Mouse (Mus musculus): ENCODE data around the gene Trim9. TPM values are rescaled to one million over a fixed set of nuclear protein-coding genes. Genes with fewer than 3 reads are reported as not detected.

The Trim9 gene
- total and polyA plus RNA-seq, 2 experiments from 2014 or later = 120 to 234 TPM

DNA sequence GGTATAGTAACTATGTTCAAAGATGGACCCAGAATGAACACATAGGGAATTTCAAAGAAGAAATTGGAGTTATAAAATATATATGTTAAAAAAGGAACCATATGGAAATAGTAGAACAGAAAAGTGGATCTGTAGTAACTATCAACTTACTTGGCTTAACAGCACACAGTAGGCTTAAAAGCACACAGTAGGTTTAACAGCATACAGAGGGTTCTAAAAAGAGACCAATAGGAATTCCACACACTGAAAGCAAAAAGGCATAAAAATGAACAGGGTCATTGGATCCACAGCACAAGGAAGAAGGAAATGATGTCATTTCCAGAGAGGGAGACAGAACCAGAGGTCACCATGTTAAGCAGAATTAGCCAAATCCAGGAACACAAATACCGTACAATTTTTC lies 24.6 kb downstream of the Trim9 start:
- Histone ChIP-seq H3K9me3 (ENCODE audit: low read length) (no peaks in the 10 kb centered on the region), H3K9ac (replicated peaks; ENCODE audit: low read length, poor library complexity, severe bottlenecking) (no peak overlapping the region), H3K4me3 (ENCODE audit: low read depth, low read length) (no peak overlapping the region), H3K27ac (ENCODE audit: low read depth, low read length) (no peak overlapping the region), H3K4me1 (ENCODE audit: insufficient read depth, low read length) (peaks cover 7% of the 10 kb centered on the region; the same call in 1 of the 2 replicates), H3K27me3 (ENCODE audit: insufficient read depth, low read length) (no peaks in the 10 kb centered on the region), H3K4me2 (ENCODE audit: low read depth, low read length, poor library complexity, severe bottlenecking) (no peak overlapping the region), H3K36me3 (ENCODE audit: insufficient read depth, low read length) (no peaks in the 10 kb centered on the region)
- TF ChIP-seq CTCF (IDR thresholded peaks at IDR 0.05) = no peak
- DNase-seq (ENCODE audit: low spot score) (no peak), ATAC-seq (ENCODE audit: low FRiP score) (no peak)
- 77% methylated on average over 1 of the region's 1 CpGs for WGBS

DNA sequence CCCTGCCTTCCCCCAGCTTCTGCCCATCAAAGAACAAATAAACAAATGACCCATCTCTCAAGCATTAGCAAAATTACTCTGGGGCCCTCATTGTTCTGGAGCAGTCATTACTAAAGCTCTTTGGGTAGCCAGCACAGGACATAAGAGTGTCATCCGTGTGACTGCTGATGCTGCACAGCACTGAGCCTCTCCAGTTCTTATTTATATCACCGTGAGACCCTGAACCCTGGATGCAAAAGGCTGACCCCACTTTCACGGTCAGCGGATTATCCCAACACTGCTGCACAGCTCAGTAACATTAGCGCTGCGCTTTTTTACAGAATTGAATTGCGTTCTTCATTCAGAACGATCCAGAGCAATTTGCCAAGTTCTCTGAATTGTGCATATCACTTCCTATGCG lies 31.3 kb downstream of the Trim9 start:
- no peak overlapping the region for H3K9ac ChIP-seq (replicated peaks; ENCODE audit: low read length, poor library complexity, severe bottlenecking)
- ATAC-seq (ENCODE audit: low FRiP score) = no peak
- no peaks in the 10 kb centered on the region for H3K36me3 ChIP-seq (ENCODE audit: insufficient read depth, low read length)
- no peaks in the 10 kb centered on the region for H3K27me3 ChIP-seq (ENCODE audit: insufficient read depth, low read length)
- 30% methylated on average over 9 of the region's 9 CpGs for WGBS
- no peak overlapping the region for H3K4me2 ChIP-seq (ENCODE audit: low read depth, low read length, poor library complexity, severe bottlenecking)
- peak; percentile 26 for DNase-seq (ENCODE audit: low spot score)
- no peak for TF ChIP-seq CTCF (IDR thresholded peaks at IDR 0.05)
- H3K9me3 ChIP-seq (ENCODE audit: low read length) = no peaks in the 10 kb centered on the region
- H3K4me3 ChIP-seq (ENCODE audit: low read depth, low read length) = no peak overlapping the region
- peaks cover 16% of the 10 kb centered on the region for H3K4me1 ChIP-seq (ENCODE audit: insufficient read depth, low read length)
- H3K27ac ChIP-seq (ENCODE audit: low read depth, low read length) = 0 out of 2 replicates have a peak overlapping the region, but pooled peaks have one; percentile 4

DNA sequence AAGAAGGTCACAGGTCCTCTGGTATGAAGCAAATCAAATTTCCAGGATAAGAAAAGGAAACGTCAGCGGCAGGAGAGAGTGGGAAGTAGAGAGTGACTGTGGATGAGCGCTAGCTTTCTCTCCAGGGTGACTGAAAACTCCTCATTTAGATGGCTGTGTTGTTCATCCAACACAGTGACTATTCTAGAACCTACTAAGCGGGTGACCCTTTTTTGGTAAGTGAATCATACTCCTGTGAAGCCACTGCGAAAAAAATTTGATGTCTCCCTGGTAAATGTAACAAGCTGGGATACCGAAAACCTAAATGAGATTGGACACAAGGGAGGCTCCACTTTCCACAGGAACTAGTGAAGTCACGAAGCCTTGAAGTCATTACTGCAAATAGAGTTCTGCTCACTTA lies 39.5 kb downstream of the Trim9 start:
- no peak for DNase-seq (ENCODE audit: low spot score)
- peaks cover 26% of the 10 kb centered on the region for H3K4me1 ChIP-seq (ENCODE audit: insufficient read depth, low read length)
- H3K36me3 ChIP-seq (ENCODE audit: insufficient read depth, low read length) = no peaks in the 10 kb centered on the region
- WGBS = 90% methylated on average over 7 of the region's 7 CpGs
- no peak for TF ChIP-seq CTCF (IDR thresholded peaks at IDR 0.05)
- H3K9ac ChIP-seq (replicated peaks; ENCODE audit: low read length, poor library complexity, severe bottlenecking) = no peak overlapping the region
- H3K4me3 ChIP-seq (ENCODE audit: low read depth, low read length) = no peak overlapping the region
- no peaks in the 10 kb centered on the region for H3K27me3 ChIP-seq (ENCODE audit: insufficient read depth, low read length)
- ATAC-seq (ENCODE audit: low FRiP score) = no peak
- H3K27ac ChIP-seq (ENCODE audit: low read depth, low read length) = no peak overlapping the region
- no peak overlapping the region for H3K4me2 ChIP-seq (ENCODE audit: low read depth, low read length, poor library complexity, severe bottlenecking)
- no peaks in the 10 kb centered on the region for H3K9me3 ChIP-seq (ENCODE audit: low read length)

DNA sequence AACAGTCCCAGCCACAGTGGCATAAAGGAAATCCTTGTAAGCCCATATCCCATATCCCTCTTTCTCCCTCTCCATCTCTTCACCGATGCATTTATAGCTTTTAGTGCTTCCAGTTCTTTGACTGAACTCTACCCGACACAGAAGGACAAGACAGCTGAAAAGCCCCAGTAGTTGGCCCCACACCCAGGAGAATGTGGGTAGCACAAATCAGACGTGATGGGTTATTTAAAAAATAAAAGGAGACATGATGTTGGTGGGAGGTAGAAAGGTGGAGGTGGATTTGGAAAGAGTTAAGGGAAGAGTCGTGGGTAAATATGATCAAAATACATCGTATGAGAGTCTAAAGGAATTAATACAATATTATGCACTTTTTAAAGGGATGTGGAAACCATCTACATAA lies 40.4 kb downstream of the Trim9 start:
- no peak for ATAC-seq (ENCODE audit: low FRiP score)
- DNase-seq (ENCODE audit: low spot score) = no peak
- Histone ChIP-seq H3K9ac (replicated peaks; ENCODE audit: low read length, poor library complexity, severe bottlenecking) (no peak overlapping the region), H3K9me3 (ENCODE audit: low read length) (no peaks in the 10 kb centered on the region), H3K4me3 (ENCODE audit: low read depth, low read length) (no peak overlapping the region), H3K27me3 (ENCODE audit: insufficient read depth, low read length) (no peaks in the 10 kb centered on the region), H3K4me2 (ENCODE audit: low read depth, low read length, poor library complexity, severe bottlenecking) (no peak overlapping the region), H3K36me3 (ENCODE audit: insufficient read depth, low read length) (no peaks in the 10 kb centered on the region), H3K4me1 (ENCODE audit: insufficient read depth, low read length) (peaks cover 29% of the 10 kb centered on the region), H3K27ac (ENCODE audit: low read depth, low read length) (no peak overlapping the region)
- WGBS = 85% methylated on average over 5 of the region's 5 CpGs
- TF ChIP-seq CTCF (IDR thresholded peaks at IDR 0.05) = no peak

DNA sequence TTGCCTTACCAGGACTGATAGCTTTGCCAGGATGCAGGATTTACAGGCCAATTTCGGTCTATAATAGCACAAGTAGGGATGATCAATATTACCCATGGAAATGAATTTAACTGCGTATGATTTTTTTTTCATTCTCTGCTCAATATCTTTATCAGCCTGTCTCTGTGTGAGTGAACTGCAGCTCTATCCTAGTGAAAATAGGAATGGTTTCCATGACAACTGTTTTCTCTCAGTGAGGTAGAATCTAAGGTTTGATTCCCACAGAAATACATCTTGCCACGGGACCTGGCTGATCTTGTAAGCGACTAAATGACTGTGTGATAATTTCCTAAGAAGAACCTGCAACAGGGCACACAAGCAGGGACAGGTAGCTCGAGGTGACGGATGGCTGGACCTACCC lies 43.4 kb downstream of the Trim9 start:
- TF ChIP-seq CTCF (IDR thresholded peaks at IDR 0.05) = no peak
- DNase-seq (ENCODE audit: low spot score) (peak; percentile 47), ATAC-seq (ENCODE audit: low FRiP score) (peak; percentile 47)
- Histone ChIP-seq H3K4me2 (ENCODE audit: low read depth, low read length, poor library complexity, severe bottlenecking) (0 out of 2 replicates have a peak overlapping the region, but pooled peaks have one; percentile 18), H3K4me3 (ENCODE audit: low read depth, low read length) (no peak overlapping the region), H3K27ac (ENCODE audit: low read depth, low read length) (peak overlapping the region; percentile 82), H3K9ac (replicated peaks; ENCODE audit: low read length, poor library complexity, severe bottlenecking) (0 out of 2 replicates have a peak overlapping the region, but pooled peaks have one; percentile 4), H3K9me3 (ENCODE audit: low read length) (no peaks in the 10 kb centered on the region), H3K36me3 (ENCODE audit: insufficient read depth, low read length) (no peaks in the 10 kb centered on the region), H3K4me1 (ENCODE audit: insufficient read depth, low read length) (peaks cover 31% of the 10 kb centered on the region), H3K27me3 (ENCODE audit: insufficient read depth, low read length) (no peaks in the 10 kb centered on the region)
- WGBS = 46% methylated on average over 6 of the region's 6 CpGs

DNA sequence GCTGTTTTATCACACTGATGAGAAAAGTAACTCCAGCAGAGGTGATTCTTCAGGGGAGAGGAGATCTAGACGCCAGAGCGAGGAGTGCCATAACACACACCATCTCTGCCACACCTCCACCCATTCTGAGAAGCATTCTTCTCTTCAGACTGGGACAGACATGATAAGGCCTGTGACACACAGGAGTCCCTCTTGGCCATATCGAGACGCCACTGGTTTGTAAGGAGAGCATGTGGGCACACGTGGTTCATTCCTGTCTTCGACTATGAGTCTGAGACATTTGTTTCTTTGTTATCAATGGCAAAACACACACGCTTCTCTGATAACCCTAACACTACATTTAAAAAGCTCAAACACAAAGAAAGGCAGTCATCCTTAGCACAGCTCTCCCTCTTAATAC lies 43.9 kb downstream of the Trim9 start:
- H3K9me3 ChIP-seq (ENCODE audit: low read length) = no peaks in the 10 kb centered on the region
- H3K4me1 ChIP-seq (ENCODE audit: insufficient read depth, low read length) = peaks cover 31% of the 10 kb centered on the region
- H3K27me3 ChIP-seq (ENCODE audit: insufficient read depth, low read length) = no peaks in the 10 kb centered on the region
- no peak overlapping the region for H3K4me3 ChIP-seq (ENCODE audit: low read depth, low read length)
- no peak overlapping the region for H3K4me2 ChIP-seq (ENCODE audit: low read depth, low read length, poor library complexity, severe bottlenecking)
- TF ChIP-seq CTCF (IDR thresholded peaks at IDR 0.05) = no peak
- H3K36me3 ChIP-seq (ENCODE audit: insufficient read depth, low read length) = no peaks in the 10 kb centered on the region
- no peak overlapping the region for H3K9ac ChIP-seq (replicated peaks; ENCODE audit: low read length, poor library complexity, severe bottlenecking)
- DNase-seq (ENCODE audit: low spot score) (no peak), ATAC-seq (ENCODE audit: low FRiP score) (no peak)
- peak overlapping the region; percentile 82; the same call in 1 of the 2 replicates for H3K27ac ChIP-seq (ENCODE audit: low read depth, low read length)
- 74% methylated on average over 7 of the region's 7 CpGs for WGBS

All from midbrain, postnatal 0 days (tissue).